Mouse (Mus musculus) limb, embryonic 13.5 days (tissue): ENCODE measurements around the gene Gm45261. TPM values are rescaled to one million over a fixed set of nuclear protein-coding genes. Genes with fewer than 3 reads are reported as not detected.

Source experiments
- ATAC-seq: fragments of 200-750 bp; cut with Nextera tagmentation; 2 replicates; pipeline ENCODE4 v1.8.0; 2017; ENCODE audit warnings: low read depth, moderate number of reproducible peaks, moderate TSS enrichment; ENCODE audit not compliant: low FRiP score
- H3K27ac ChIP-seq: fragments of 300-500 bp; sonication (generic); 2 replicates; pipeline ENCODE4 v1.5.1; 2015; ENCODE audit warnings: inconsistent platforms, mild to moderate bottlenecking, moderate library complexity
- H3K27me3 ChIP-seq: fragments of 300-500 bp; sonication (generic); 2 replicates; pipeline ENCODE4 v1.6.1; 2015; ENCODE audit warnings: mild to moderate bottlenecking, inconsistent platforms
- H3K36me3 ChIP-seq: fragments of 300-500 bp; sonication (generic); 2 replicates; pipeline ENCODE4 v1.6.1; 2015; ENCODE audit warnings: inconsistent platforms, mild to moderate bottlenecking, moderate library complexity
- H3K4me1 ChIP-seq: fragments of 300-500 bp; sonication (generic); 2 replicates; pipeline ENCODE4 v1.6.1; 2015; ENCODE audit warnings: inconsistent platforms
- H3K4me2 ChIP-seq: fragments of 300-500 bp; sonication (generic); replicated peaks from 2 replicates; pipeline ENCODE4 v1.6.1; 2015; ENCODE audit warnings: inconsistent platforms, mild to moderate bottlenecking, moderate library complexity
- H3K4me3 ChIP-seq: fragments of 300-500 bp; sonication (generic); 2 replicates; pipeline ENCODE4 v1.5.1; 2015; ENCODE audit warnings: moderate library complexity, mild to moderate bottlenecking, inconsistent platforms
- H3K9ac ChIP-seq: fragments of 300-500 bp; sonication (generic); 2 replicates; pipeline ENCODE4 v1.6.1; 2015; ENCODE audit warnings: mild to moderate bottlenecking, inconsistent platforms
- H3K9me3 ChIP-seq: fragments of 300-500 bp; sonication (generic); 2 replicates; pipeline ENCODE4 v1.6.1; 2016; ENCODE audit warnings: inconsistent platforms
- WGBS: fragments of 180-500 bp; shearing (Covaris S2); methylation state at CpG from one replicate; pipeline ENCODE4 v1.1.7; 2015; 5-methylcytosine and 5-hydroxymethylcytosine counted together
- polyA plus RNA-seq: library from polyadenylated mRNA; unstranded; fragments of >200 nt; fragmentation: Nextera tagmentation; extraction: Ambion mirVana; gene quantifications from 2 replicates; pipeline ENCODE4 v1.2.1, GENCODE M21; 2015

The Gm45261 gene
- polyA plus RNA-seq, 1 experiment from 2014 or later, result not detected

DNA sequence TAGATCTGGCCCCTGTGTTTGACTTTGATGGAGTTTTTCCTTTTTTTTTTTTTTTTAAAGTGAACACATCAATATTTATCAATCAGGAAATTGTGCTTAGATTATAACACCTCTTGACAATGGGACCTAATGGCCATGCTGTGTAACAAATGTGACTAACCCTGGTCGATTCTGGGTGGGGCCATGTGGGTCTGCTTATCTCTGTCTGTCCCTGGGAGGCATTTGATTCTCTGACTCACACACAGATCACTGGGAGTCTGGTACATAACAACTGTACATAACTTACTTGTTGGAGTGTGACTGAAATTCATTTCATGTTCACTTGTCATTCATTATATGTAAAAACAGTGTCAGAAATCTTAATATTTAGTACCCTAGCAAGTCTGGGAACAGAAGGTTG, 13.7 kb downstream of the Gm45261 start:
- Histone ChIP-seq H3K4me3 (no peak overlapping the region), H3K4me2 (no peak overlapping the region), H3K9ac (no peak overlapping the region), H3K27me3 (no peaks in the 10 kb centered on the region), H3K27ac (no peak overlapping the region), H3K36me3 (no peaks in the 10 kb centered on the region), H3K4me1 (no peaks in the 10 kb centered on the region), H3K9me3 (no peaks in the 10 kb centered on the region)
- 64% methylated on average over 1 of the region's 1 CpGs for WGBS
- ATAC-seq, result no peak

DNA sequence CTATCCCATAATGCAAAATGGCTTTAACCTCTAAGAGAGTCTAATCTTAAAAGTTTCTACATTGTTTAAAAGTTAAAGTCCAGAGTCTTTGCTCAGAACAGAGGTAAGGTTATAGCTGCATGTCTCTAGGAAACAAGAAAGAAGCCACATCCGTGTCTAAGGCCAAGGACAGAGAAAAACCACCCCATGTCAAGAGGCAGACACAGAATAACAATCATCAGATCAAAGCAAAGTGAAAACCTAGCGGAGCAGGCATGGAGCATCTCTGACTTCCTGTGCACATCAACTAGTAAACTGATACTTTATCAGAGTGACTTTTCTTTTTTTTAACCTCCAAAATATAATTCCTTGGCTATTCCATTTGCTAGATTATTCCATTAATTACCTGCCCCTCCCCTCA, 20.3 kb downstream of the Gm45261 start:
- Histone ChIP-seq H3K4me3 (no peak overlapping the region), H3K27me3 (no peaks in the 10 kb centered on the region), H3K9ac (no peak overlapping the region), H3K27ac (no peak overlapping the region), H3K36me3 (no peaks in the 10 kb centered on the region), H3K4me2 (no peak overlapping the region), H3K4me1 (no peaks in the 10 kb centered on the region), H3K9me3 (no peaks in the 10 kb centered on the region)
- no peak for ATAC-seq
- whole genome bisulfite sequencing, result 69% methylated on average over 2 of the region's 2 CpGs

DNA sequence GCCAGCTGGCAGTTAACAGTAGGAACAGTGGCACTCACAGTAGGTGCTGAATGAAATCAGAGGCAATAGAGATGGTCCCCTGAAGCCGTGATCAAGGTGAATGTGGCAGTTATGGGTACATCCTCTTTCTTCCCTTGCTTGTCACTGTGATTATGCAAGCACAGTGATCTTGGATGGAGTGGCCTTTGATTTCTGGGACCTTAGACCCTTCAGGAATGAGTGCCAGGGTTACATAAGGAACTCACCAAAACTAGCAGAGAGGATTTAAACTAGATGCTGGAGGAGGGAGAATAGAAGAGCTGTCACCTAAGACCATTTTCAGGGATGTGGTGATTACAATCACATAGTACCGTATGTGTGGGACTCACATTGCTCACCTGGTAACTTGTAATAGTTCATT, 22.7 kb downstream of the Gm45261 start:
- WGBS, result 81% methylated on average over 2 of the region's 2 CpGs
- no peak overlapping the region for H3K27ac ChIP-seq
- H3K4me1 ChIP-seq, result no peaks in the 10 kb centered on the region
- no peak overlapping the region for H3K9ac ChIP-seq
- H3K9me3 ChIP-seq, result no peaks in the 10 kb centered on the region
- no peak overlapping the region for H3K4me3 ChIP-seq
- H3K4me2 ChIP-seq, result no peak overlapping the region
- no peak for ATAC-seq
- no peaks in the 10 kb centered on the region for H3K36me3 ChIP-seq
- no peaks in the 10 kb centered on the region for H3K27me3 ChIP-seq

DNA sequence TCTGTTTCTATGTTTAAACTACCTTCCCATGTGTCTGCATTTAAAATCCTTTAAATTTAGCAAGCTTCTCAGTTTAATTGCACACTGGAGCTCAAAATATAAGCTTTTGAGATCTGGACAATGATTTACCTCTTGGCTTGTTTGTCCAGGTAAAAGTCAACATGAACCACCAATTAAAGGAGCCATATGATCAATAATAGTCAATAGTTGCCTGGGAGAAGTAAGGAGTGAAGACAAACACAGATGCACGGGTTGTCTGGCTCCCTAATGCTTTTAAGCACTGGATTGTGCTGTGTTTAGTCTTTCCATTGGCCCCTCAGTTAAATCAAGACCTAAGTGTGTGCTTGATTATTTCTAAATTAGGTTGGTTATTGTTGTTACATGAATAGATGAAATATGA, 33.3 kb downstream of the Gm45261 start:
- H3K4me3 ChIP-seq, result no peak overlapping the region
- H3K36me3 ChIP-seq, result no peaks in the 10 kb centered on the region
- no peaks in the 10 kb centered on the region for H3K9me3 ChIP-seq
- no peak overlapping the region for H3K9ac ChIP-seq
- no peaks in the 10 kb centered on the region for H3K27me3 ChIP-seq
- 68% methylated on average over 1 of the region's 1 CpGs for WGBS
- no peaks in the 10 kb centered on the region for H3K4me1 ChIP-seq
- no peak overlapping the region for H3K4me2 ChIP-seq
- no peak for ATAC-seq
- no peak overlapping the region for H3K27ac ChIP-seq

DNA sequence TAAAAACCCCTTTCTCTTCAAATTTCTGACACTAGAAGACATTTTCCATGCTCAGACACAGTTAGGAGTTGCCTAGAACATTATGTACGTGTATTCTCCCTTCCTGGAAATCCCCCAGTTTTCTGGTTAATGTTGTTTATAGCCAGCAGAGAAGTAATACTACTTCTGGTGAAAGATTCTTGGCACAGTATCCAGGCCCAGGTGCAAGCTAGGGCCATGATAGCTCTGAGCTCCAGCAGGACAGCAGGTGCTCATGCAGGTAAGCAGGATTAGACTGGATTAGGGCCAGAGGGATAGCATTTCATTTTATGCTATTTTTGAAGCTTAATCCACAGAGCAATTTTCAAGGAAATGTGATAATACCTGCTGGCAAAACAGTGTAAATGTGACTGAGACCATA, 33.8 kb downstream of the Gm45261 start:
- no peaks in the 10 kb centered on the region for H3K36me3 ChIP-seq
- no peaks in the 10 kb centered on the region for H3K27me3 ChIP-seq
- WGBS, result 49% methylated on average over 1 of the region's 1 CpGs
- no peak overlapping the region for H3K27ac ChIP-seq
- no peak overlapping the region for H3K4me3 ChIP-seq
- H3K9ac ChIP-seq, result no peak overlapping the region
- no peaks in the 10 kb centered on the region for H3K9me3 ChIP-seq
- H3K4me1 ChIP-seq, result no peaks in the 10 kb centered on the region
- ATAC-seq, result peak; percentile 64; the same call in 1 of the 2 replicates
- no peak overlapping the region for H3K4me2 ChIP-seq

DNA sequence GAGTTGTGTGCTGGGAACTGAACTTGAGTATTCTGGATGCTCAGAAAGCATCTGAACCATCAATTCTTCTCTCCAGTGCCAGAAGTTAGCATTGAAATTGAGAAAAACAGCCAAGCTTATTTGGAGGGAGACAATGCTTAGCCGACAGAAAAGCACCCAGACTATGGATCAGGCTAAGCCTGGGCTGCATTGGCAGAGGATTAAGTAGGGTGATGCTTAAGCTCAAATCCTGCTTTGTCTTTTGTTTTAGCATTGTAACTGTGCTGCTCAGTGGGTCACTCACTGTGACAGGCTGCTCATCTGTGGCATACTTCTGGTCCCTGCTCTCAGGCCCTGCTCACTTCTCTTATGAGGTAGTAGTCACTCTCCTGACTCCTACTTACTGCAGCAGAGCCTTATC, 36.6 kb downstream of the Gm45261 start:
- H3K9me3 ChIP-seq, result no peaks in the 10 kb centered on the region
- no peaks in the 10 kb centered on the region for H3K27me3 ChIP-seq
- ATAC-seq, result no peak
- H3K4me2 ChIP-seq, result no peak overlapping the region
- H3K4me1 ChIP-seq, result no peaks in the 10 kb centered on the region
- no peaks in the 10 kb centered on the region for H3K36me3 ChIP-seq
- H3K27ac ChIP-seq, result no peak overlapping the region
- no peak overlapping the region for H3K4me3 ChIP-seq
- 77% methylated on average over 1 of the region's 1 CpGs for WGBS
- no peak overlapping the region for H3K9ac ChIP-seq

DNA sequence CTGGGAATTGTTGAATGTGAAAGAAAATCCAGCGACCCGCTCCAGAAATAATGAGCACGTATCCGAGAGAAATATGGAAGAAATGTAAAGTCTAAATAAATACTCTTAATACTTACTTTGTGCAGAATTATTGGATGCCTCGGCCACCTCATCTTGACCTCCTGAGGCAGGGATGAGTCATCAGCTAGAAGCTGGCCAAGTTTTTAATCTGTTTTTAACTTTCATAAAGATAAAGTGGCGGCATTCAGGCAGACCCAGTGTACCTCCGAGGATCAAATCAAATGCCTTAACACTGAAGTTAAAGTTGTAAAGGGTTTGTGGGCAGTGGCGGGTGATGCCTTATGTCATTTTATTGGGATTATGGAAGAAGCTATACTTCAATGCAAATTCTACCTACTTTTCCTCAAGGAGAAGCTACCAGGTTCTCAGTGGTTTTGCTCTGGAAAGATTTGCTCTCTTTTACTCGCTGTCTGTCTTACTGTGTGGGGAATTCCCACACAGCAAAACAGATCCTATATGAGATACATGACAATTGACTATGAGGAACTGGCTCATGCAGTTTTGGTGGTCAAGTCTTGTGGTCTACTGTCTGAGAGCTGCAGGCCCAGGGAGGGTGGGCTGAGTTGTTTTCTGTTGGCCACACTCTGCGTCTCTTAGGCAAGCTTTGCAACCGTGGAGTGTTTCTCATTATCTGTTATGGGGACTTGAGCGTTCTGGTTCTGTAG, 42.8 kb downstream of the Gm45261 start:
- H3K36me3 ChIP-seq, result no peaks in the 10 kb centered on the region
- no peak overlapping the region for H3K4me2 ChIP-seq
- no peak overlapping the region for H3K4me3 ChIP-seq
- no peak for ATAC-seq
- H3K27me3 ChIP-seq, result no peaks in the 10 kb centered on the region
- no peak overlapping the region for H3K9ac ChIP-seq
- no peak overlapping the region for H3K27ac ChIP-seq
- H3K9me3 ChIP-seq, result no peaks in the 10 kb centered on the region
- no peaks in the 10 kb centered on the region for H3K4me1 ChIP-seq
- WGBS, result 74% methylated on average over 12 of the region's 12 CpGs

DNA sequence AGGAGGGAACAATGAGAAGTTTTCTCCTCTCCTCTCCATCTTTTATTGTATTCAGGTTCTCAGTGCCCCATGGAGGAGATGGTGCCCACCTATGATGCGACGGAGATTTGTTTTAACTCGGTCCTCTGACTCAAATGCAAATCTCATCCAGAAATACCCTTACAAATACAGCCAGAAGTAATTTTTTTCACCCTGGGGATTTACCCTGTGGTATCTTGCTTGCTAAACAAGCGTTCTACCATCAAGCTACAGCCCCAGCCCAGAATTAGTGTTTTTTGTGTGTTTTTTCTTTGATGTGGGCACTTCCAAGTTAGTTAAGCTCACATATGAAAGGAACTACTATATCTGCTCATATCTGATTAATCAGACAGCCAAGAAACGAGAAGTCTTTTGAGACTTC, 44.9 kb downstream of the Gm45261 start:
- 69% methylated on average over 5 of the region's 5 CpGs for WGBS
- no peaks in the 10 kb centered on the region for H3K27me3 ChIP-seq
- no peak for ATAC-seq
- no peak overlapping the region for H3K27ac ChIP-seq
- H3K9ac ChIP-seq, result no peak overlapping the region
- no peak overlapping the region for H3K4me3 ChIP-seq
- no peak overlapping the region for H3K4me2 ChIP-seq
- no peaks in the 10 kb centered on the region for H3K4me1 ChIP-seq
- H3K36me3 ChIP-seq, result no peaks in the 10 kb centered on the region
- no peaks in the 10 kb centered on the region for H3K9me3 ChIP-seq

DNA sequence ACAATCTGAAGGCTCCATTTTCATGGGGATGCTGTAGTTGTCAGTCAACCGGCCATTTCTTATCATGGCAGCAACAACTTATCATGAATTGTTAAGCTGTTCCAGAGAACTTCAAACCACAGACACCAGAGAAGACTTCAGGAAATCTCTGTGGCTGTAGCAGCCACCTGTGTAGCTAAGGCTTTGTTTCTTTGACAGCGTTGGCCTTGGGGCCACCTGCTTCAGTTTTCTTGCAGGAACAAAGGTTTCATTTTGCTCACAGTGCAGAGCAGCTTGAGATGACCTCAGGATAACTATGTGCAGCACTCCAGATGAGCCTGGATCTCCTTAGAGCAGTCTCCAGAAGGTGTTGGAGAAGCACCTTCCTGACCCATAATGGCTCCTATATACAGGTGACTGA, 48.7 kb downstream of the Gm45261 start:
- H3K4me3 ChIP-seq, result no peak overlapping the region
- H3K4me2 ChIP-seq, result no peak overlapping the region
- no peak for ATAC-seq
- H3K9me3 ChIP-seq, result no peaks in the 10 kb centered on the region
- H3K4me1 ChIP-seq, result peaks cover 8% of the 10 kb centered on the region
- no peak overlapping the region for H3K9ac ChIP-seq
- H3K36me3 ChIP-seq, result no peaks in the 10 kb centered on the region
- 86% methylated on average over 2 of the region's 2 CpGs for WGBS
- no peak overlapping the region for H3K27ac ChIP-seq
- H3K27me3 ChIP-seq, result no peaks in the 10 kb centered on the region

DNA sequence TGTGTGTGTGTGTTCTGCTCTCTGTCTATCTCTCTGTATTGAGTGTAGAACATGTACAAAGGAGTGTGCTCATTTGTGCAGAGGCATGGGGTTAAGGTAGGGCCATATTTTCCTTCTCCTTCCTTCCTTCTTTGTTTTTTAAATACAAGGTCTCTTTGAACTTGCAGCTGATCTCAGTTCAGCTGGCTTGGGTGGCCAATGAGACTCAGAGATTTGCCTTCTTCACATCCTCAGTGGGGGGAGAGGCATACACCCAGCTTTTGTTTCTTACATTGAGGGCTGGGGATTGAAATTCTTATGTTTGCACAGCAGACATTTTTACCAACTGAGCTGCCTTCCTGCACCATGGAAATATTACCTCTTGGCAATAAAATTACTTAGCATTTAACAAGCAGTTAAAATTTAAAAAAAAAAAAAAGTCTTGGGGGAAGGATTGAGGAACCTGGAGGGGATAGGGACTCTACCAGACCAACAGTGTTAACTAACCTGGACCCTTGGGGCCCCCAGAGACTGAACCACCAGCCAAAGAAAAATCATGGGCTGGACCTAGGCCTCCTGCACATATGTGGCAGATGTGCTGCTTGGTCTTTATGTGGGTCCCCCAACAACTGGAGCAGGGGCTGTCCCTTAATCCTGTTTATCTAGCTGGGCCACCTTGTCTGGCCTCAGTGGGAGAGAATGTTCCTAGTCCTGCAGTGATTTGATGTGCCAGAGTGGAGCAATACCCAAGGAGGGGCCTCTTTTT, 50.8 kb downstream of the Gm45261 start:
- no peak for ATAC-seq
- Histone ChIP-seq H3K27me3 (no peaks in the 10 kb centered on the region), H3K36me3 (no peaks in the 10 kb centered on the region), H3K4me1 (peaks cover 8% of the 10 kb centered on the region), H3K9me3 (0 out of 2 replicates have a peak, but pooled peaks cover 3% of the 10 kb centered on the region), H3K4me3 (no peak overlapping the region), H3K4me2 (no peak overlapping the region), H3K9ac (no peak overlapping the region), H3K27ac (no peak overlapping the region)

DNA sequence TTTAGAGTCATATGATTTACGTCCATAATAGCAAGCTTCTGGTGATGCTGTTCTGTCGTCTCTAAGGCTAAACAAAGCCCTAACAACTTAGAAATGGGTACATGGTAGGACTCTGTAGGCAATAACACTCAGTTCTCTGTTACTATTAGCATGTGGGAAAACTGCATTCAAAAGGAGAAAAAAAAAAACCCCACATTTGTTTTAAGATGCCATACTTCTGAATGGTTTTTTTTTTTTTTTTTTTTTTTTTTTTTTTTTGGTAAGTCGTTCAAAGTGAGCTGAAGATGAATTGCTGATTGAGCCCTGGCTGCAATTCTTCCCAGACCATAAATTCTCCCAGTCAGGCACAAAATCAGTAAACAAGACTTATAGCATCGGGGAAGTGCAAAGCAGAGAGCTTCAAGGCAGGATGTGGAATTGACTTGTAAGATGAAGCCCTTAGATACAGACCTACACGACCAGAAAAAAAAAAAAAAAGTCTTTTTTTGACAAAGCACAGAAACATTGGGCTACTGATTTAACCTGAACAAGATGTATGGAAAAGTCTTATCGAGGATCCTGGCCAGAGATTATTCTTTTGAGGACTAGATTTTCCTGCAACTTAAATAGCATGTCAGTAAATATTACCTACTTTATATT, 51.7 kb downstream of the Gm45261 start:
- H3K4me1 ChIP-seq, result peaks cover 8% of the 10 kb centered on the region
- H3K4me3 ChIP-seq, result no peak overlapping the region
- no peak overlapping the region for H3K9ac ChIP-seq
- ATAC-seq, result no peak
- H3K27ac ChIP-seq, result no peak overlapping the region
- H3K4me2 ChIP-seq, result no peak overlapping the region
- H3K9me3 ChIP-seq, result 0 out of 2 replicates have a peak, but pooled peaks cover 5% of the 10 kb centered on the region
- no peaks in the 10 kb centered on the region for H3K36me3 ChIP-seq
- 24% methylated on average over 6 of the region's 6 CpGs for WGBS
- H3K27me3 ChIP-seq, result no peaks in the 10 kb centered on the region

DNA sequence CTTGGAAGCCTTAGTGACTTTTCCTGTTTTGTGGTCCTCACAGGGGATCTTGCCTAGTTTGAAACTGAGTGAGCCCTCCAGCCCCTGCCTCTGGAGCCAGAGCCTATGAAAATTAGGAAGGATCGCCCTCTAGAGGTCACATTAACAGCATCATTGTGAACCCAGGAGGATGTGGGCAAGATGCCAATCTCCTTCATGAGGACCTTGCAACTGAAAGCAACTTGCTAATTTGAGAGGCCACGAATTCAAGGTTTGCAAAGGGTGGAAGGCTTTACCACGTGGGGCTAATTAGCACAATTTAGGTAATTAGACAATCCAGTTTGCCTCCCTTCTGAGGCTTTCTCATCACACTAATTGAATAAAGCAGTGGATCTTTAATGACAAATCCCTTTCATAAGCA, 52.7 kb downstream of the Gm45261 start:
- H3K27me3 ChIP-seq, result no peaks in the 10 kb centered on the region
- WGBS, result 3% methylated on average over 3 of the region's 3 CpGs
- no peak overlapping the region for H3K4me3 ChIP-seq
- H3K4me2 ChIP-seq, result no peak overlapping the region
- H3K27ac ChIP-seq, result no peak overlapping the region
- no peak for ATAC-seq
- H3K4me1 ChIP-seq, result peaks cover 8% of the 10 kb centered on the region
- H3K9ac ChIP-seq, result no peak overlapping the region
- 0 out of 2 replicates have a peak, but pooled peaks cover 5% of the 10 kb centered on the region for H3K9me3 ChIP-seq
- H3K36me3 ChIP-seq, result no peaks in the 10 kb centered on the region
